Mouse (Mus musculus) liver, embryonic 12.5 days (tissue): ENCODE data around the gene Exosc2. TPM values are rescaled to one million over a fixed set of nuclear protein-coding genes. Genes with fewer than 3 reads are reported as not detected.
A peak's percentile ranks its signal among the peaks of the same experiment; 100 is the strongest.

ENCODE experiments used
- ATAC-seq: fragments of 200-750 bp; cut with Nextera tagmentation; 2 replicates; pipeline ENCODE4 v1.8.0; 2017; ENCODE audit warnings: moderate number of reproducible peaks, mild to moderate bottlenecking, moderate library complexity
- H3K27ac ChIP-seq: fragments of 300-500 bp; sonication (generic); 2 replicates; pipeline ENCODE4 v1.5.1; 2016; ENCODE audit warnings: mild to moderate bottlenecking
- H3K27me3 ChIP-seq: fragments of 300-500 bp; sonication (generic); replicated peaks from 2 replicates; pipeline ENCODE4 v1.6.1; 2016; ENCODE audit warnings: mild to moderate bottlenecking, moderate library complexity
- H3K36me3 ChIP-seq: fragments of 300-500 bp; sonication (generic); 2 replicates; pipeline ENCODE4 v1.6.1; 2016; ENCODE audit warnings: mild to moderate bottlenecking, moderate library complexity
- H3K4me1 ChIP-seq: fragments of 300-500 bp; sonication (generic); 2 replicates; pipeline ENCODE4 v1.6.1; 2016
- H3K4me2 ChIP-seq: fragments of 300-500 bp; sonication (generic); 2 replicates; pipeline ENCODE4 v1.6.1; 2016; ENCODE audit warnings: mild to moderate bottlenecking, moderate library complexity
- H3K4me3 ChIP-seq: fragments of 300-500 bp; sonication (generic); 2 replicates; pipeline ENCODE4 v1.5.1; 2016; ENCODE audit warnings: mild to moderate bottlenecking, moderate library complexity
- H3K9ac ChIP-seq: fragments of 300-500 bp; sonication (generic); 2 replicates; pipeline ENCODE4 v1.6.1; 2016; ENCODE audit warnings: mild to moderate bottlenecking, moderate library complexity
- H3K9me3 ChIP-seq: fragments of 300-500 bp; sonication (generic); replicated peaks from 2 replicates; pipeline ENCODE4 v1.6.1; 2016; ENCODE audit warnings: mild to moderate bottlenecking, moderate library complexity
- WGBS: fragments of 180-500 bp; shearing (Covaris S2); methylation state at CpG from one replicate; pipeline ENCODE4 v1.1.7; 2016; ENCODE audit not compliant: insufficient replicate concordance; 5-methylcytosine and 5-hydroxymethylcytosine counted together
- polyA plus RNA-seq: library from polyadenylated mRNA; unstranded; fragments of >200 nt; fragmentation: Nextera tagmentation; extraction: Ambion mirVana; gene quantifications from 2 replicates; pipeline ENCODE4 v1.2.1, GENCODE M21; 2016

Exosc2 gene
- polyA plus RNA-seq, 1 experiment from 2014 or later: 64.9 TPM

DNA sequence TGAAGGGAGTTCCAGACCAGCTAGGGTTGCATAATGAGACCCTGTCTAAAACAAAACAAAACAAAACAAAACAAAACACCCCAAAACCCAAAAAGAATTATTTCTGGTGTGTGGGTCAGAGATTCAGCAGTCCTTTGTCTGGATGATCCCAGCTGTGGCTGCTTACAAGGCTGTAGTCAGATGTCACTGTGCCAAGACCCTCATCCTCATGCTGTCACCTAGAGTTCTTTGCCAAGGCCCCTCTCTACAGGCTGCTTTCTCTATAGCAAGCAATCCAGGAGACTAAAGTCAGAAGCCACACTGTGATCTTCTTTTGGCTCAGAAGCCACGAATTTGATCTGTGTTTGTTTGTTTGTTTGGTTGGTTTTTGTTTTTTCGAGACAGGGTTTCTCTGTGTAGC, 42.2 kb downstream of the Exosc2 start:
- peaks cover 8% of the 10 kb centered on the region; the same call in 1 of the 2 replicates for H3K36me3 ChIP-seq
- H3K4me3 ChIP-seq: no peak overlapping the region
- ATAC-seq: no peak

DNA sequence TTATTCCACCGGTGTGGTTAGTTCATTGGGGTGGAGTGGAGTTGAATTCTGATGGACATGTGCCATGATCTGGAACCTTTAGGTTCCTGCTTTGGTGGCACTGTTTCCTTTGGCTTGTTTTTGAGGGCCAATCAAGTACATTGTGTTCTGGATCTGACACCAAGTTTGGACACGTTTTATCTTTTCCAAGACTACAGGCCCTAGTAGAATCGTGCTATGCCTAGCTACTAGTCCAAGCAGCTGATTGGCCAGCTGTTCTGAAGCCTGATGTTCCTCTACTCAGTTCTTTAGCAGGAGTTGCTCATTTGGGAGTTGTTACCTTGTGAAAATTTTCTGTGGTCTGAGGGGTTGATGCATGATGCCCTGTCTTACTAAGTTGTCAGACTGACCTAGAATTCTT, 43.3 kb downstream of the Exosc2 start:
- no peak for ATAC-seq
- Histone ChIP-seq H3K27me3 (no peaks in the 10 kb centered on the region), H3K9ac (no peak overlapping the region), H3K36me3 (peaks cover 8% of the 10 kb centered on the region; the same call in 1 of the 2 replicates), H3K4me2 (no peak overlapping the region), H3K4me1 (peaks cover 4% of the 10 kb centered on the region; the same call in 1 of the 2 replicates), H3K9me3 (no peaks in the 10 kb centered on the region), H3K27ac (no peak overlapping the region), H3K4me3 (no peak overlapping the region)
- WGBS: 72% methylated on average over 3 of the region's 3 CpGs

More for the DNA sequence above, 42.2 kb downstream of the Exosc2 start:
- no peaks in the 10 kb centered on the region for H3K9me3 ChIP-seq
- H3K4me1 ChIP-seq: peaks cover 3% of the 10 kb centered on the region; the same call in 1 of the 2 replicates
- no peak overlapping the region for H3K9ac ChIP-seq
- whole genome bisulfite sequencing: 60% methylated on average over 2 of the region's 2 CpGs
- H3K27me3 ChIP-seq: no peaks in the 10 kb centered on the region
- H3K27ac ChIP-seq: no peak overlapping the region
- H3K4me2 ChIP-seq: no peak overlapping the region

DNA sequence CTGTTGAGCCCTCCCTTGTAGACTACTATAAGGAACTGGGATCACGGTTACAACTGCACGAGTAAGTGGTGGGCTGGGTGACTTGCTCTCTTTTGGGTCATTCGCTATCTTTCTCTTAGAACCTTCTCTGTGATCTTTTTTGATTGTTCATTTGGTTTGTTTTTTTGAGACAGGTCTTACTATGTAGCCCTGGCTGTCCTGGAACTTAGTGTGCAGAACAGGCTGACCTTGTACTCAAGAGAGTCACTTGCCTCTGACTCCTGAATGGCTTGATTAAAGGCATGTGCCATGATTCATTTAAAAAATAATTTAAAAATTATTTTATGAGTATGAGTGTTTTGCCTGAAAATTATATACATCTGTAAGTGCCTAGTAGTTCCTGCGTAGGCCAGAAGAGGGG, 44.3 kb downstream of the Exosc2 start:
- Histone ChIP-seq H3K4me3 (no peak overlapping the region), H3K27ac (no peak overlapping the region), H3K27me3 (no peaks in the 10 kb centered on the region), H3K36me3 (peaks cover 8% of the 10 kb centered on the region; the same call in 1 of the 2 replicates), H3K9me3 (no peaks in the 10 kb centered on the region), H3K4me2 (no peak overlapping the region), H3K9ac (no peak overlapping the region), H3K4me1 (peaks cover 13% of the 10 kb centered on the region; the same call in 1 of the 2 replicates)
- 80% methylated on average over 4 of the region's 4 CpGs for WGBS
- ATAC-seq: no peak

DNA sequence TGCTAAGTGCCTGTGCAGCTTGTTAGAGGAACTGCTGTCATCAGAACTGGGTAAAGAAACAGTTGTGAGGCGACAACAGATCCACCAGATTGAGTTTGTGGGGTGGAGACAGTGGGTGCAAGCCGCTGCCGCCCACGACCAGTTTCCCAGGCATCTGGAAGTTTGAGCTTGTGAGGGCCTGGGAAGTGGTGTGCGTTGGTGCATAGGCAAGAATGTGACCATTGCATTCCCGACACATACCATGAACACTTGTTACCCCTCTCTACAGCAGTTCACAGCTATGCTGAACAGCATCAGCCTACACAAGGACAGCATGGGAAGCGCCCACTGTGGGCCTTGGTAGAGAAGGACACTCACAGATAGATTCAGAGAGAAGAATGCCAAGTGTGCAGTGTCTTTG, 45.5 kb downstream of the Exosc2 start:
- WGBS: 81% methylated on average over 7 of the region's 7 CpGs
- no peaks in the 10 kb centered on the region for H3K9me3 ChIP-seq
- H3K9ac ChIP-seq: no peak overlapping the region
- no peak overlapping the region for H3K27ac ChIP-seq
- H3K36me3 ChIP-seq: peaks cover 8% of the 10 kb centered on the region; the same call in 1 of the 2 replicates
- H3K4me2 ChIP-seq: no peak overlapping the region
- ATAC-seq: no peak
- no peak overlapping the region for H3K4me3 ChIP-seq
- no peaks in the 10 kb centered on the region for H3K27me3 ChIP-seq
- H3K4me1 ChIP-seq: peaks cover 23% of the 10 kb centered on the region; the same call in 1 of the 2 replicates

DNA sequence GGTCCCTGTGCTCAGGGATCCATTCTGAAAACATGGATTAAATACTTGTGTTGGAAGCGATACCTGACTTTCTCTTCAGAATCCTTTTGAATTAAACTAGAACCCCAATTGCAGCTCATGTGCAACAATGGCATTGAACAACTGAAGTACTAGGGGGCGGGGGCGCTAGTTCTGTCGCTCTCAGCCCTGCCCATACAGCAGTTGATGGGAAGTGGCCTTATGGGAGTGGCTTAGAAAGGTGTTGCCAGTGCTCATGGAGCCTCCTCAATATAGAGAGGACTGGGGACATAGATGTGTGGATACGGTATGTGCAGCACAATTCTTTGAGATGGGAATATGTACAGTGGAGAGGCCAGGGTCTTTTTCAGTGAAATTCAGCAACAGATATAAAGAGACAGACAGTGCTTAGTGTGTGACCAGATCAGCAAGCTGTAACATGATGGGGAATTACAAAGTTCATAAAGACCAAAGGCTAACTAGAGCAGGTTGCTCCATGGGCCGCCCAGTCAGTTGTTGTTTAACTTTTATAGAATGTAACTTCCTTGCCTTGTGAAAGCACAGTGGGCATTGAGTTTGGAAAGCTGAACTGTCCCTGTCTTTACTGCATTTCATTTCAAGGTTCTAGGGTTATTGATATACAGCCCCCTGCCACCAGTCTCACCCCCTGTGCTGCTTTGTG, 48.8 kb downstream of the Exosc2 start:
- no peak overlapping the region for H3K4me3 ChIP-seq
- ATAC-seq: peak; percentile 58; the same call in 1 of the 2 replicates
- peaks cover 40% of the 10 kb centered on the region for H3K4me1 ChIP-seq
- H3K4me2 ChIP-seq: no peak overlapping the region
- 68% methylated on average over 6 of the region's 6 CpGs for WGBS
- H3K27me3 ChIP-seq: no peaks in the 10 kb centered on the region
- H3K9ac ChIP-seq: no peak overlapping the region
- peaks cover 2% of the 10 kb centered on the region; the same call in 1 of the 2 replicates for H3K36me3 ChIP-seq
- H3K9me3 ChIP-seq: no peaks in the 10 kb centered on the region
- H3K27ac ChIP-seq: peak overlapping the region; percentile 52; the same call in 1 of the 2 replicates

DNA sequence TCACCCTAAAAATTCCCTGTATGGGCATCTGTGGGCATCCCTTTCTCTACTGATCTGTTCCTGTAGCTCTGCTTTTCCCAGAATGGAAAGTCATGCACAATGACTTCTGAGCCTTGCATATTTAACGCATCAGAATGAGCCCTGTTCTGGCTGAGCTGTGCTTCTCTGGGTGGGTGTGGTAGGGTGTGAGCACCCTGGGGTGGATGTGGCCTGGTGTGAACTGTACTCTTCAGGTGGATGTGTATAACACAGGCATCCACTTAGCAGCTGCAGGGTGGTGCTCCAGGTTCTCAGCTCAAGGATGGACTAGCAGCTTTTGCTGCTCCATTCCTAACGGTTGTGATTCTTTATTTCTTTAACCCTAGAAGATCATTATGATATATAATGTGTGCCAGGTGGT, 49.4 kb downstream of the Exosc2 start:
- 84% methylated on average over 2 of the region's 2 CpGs for WGBS
- H3K9me3 ChIP-seq: no peaks in the 10 kb centered on the region
- ATAC-seq: no peak
- peaks cover 46% of the 10 kb centered on the region for H3K4me1 ChIP-seq
- peaks cover 2% of the 10 kb centered on the region; the same call in 1 of the 2 replicates for H3K36me3 ChIP-seq
- no peak overlapping the region for H3K9ac ChIP-seq
- H3K4me2 ChIP-seq: no peak overlapping the region
- H3K27ac ChIP-seq: peak overlapping the region; percentile 52; the same call in 1 of the 2 replicates
- no peak overlapping the region for H3K4me3 ChIP-seq
- H3K27me3 ChIP-seq: no peaks in the 10 kb centered on the region

DNA sequence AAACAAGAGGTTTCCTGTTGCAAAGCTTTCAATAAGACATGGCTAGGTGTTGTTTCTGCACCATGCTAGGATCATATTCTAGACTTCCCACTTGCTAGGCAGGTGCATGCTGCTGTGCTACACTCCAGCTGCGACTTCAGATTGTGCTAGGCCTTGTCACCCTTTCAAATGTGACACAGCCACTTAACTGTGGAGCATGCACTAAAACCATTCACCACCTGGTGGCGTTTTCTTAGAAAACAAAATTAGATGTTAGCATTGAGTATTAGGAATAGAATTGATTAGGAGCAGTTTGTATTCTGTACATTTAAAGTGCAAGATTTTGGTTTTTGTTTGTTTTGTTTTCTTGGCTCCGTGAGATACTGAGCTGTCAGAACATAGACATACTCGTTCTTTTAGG, 50.3 kb downstream of the Exosc2 start:
- 58% methylated on average over 4 of the region's 4 CpGs for WGBS
- no peak overlapping the region for H3K4me2 ChIP-seq
- H3K4me3 ChIP-seq: no peak overlapping the region
- H3K36me3 ChIP-seq: peaks cover 2% of the 10 kb centered on the region; the same call in 1 of the 2 replicates
- H3K9ac ChIP-seq: no peak overlapping the region
- H3K4me1 ChIP-seq: peaks cover 55% of the 10 kb centered on the region
- no peaks in the 10 kb centered on the region for H3K27me3 ChIP-seq
- no peak for ATAC-seq
- no peak overlapping the region for H3K27ac ChIP-seq
- no peaks in the 10 kb centered on the region for H3K9me3 ChIP-seq

DNA sequence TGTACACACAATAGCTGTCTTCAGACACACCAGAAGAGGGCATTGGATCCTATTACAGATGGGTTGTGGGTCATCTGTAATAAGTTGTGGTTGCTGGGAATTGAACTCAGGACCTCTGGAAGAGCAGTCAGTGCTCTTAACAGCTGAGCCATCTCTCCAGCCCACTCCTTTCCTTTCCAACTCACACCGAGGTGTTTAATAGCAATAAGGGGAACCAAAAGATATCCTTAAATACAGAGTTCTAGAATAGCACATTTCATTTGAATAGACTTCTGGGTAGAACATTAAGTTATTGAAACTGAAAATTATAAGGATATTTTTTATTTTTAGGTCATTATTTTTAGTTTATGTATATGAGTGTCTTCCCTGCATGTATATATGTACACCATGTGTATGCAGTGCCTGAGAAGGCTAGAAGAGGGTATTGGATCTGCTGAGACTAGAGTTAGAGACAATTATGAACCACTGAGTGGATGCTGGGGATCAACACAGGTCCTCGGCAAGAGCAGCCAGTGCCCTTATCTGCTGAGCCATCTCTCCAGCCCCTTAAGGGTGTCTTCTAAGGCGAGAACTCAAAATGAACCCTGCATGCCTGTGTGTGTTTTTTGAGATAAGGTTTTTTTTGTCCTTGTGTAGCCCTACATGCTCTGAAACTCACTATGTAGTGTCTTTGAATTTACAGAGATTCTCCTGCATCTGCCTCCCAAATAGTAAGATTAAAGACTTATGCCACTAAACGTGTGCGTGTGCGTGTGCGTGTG, 54.4 kb downstream of the Exosc2 start:
- no peak overlapping the region for H3K4me3 ChIP-seq
- peak overlapping the region; percentile 14; the same call in 1 of the 2 replicates for H3K4me2 ChIP-seq
- no peaks in the 10 kb centered on the region for H3K36me3 ChIP-seq
- no peak overlapping the region for H3K9ac ChIP-seq
- peaks cover 76% of the 10 kb centered on the region for H3K4me1 ChIP-seq
- WGBS: 54% methylated on average over 7 of the region's 7 CpGs
- H3K27me3 ChIP-seq: no peaks in the 10 kb centered on the region
- H3K27ac ChIP-seq: no peak overlapping the region
- peak; percentile 84 for ATAC-seq
- no peaks in the 10 kb centered on the region for H3K9me3 ChIP-seq

DNA sequence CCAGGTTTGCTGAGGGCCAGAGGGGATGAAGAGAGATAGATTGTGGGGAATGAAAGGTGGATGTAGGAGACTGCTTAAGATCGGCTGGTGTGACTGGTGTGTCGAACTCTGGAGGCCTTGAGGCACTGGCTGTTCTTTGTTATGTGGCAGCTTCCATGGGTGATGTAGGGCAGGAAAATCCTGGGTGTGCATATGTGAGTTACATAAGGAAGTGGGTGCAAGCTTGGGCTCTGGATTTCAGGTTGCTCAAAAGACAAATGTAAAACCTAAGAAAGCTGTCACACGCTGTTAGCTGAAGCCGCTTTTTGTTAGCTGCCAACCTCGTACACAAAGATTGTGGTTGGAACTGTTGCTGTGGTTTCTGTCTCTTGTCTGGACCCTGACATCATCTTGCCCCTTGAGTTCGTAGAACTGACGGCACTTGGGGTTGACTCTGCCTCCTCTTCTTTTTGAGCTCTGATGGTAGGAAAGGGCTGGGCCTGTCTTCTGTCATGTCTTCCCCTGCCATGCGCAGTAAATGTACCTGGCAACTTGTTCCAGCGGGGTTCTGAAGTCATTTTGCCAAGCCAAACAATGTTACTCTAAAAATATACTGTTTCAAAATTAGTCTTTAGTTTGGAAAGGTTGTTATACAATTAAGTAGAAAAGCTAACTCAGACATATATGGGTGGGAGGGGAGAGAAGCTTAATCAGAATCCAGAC, 57.2 kb downstream of the Exosc2 start:
- no peaks in the 10 kb centered on the region for H3K36me3 ChIP-seq
- H3K4me2 ChIP-seq: no peak overlapping the region
- H3K9ac ChIP-seq: no peak overlapping the region
- WGBS: 67% methylated on average over 9 of the region's 9 CpGs
- H3K4me1 ChIP-seq: peaks cover 74% of the 10 kb centered on the region
- H3K27ac ChIP-seq: no peak overlapping the region
- no peaks in the 10 kb centered on the region for H3K27me3 ChIP-seq
- ATAC-seq: no peak
- H3K4me3 ChIP-seq: no peak overlapping the region
- no peaks in the 10 kb centered on the region for H3K9me3 ChIP-seq

DNA sequence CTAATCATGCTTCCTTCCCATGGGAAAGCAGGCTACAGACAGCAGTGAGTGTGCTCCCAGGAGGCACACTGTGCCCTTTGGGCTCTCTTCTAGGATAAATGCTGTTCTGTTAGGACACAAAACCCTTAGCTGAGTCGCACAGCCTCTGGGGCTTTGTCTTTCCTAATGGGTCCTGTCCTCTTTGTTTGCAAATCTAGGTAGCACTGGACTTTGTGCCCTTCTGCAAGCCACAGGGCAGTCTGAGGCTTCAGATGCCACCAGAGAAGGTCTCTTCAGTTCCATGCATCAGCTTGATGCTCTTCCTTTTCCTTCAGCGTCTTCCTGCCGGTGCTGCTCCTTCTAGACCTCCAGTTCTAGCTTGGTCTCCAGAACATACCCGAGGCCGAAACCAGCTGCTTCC, 60.1 kb downstream of the Exosc2 start:
- no peaks in the 10 kb centered on the region for H3K36me3 ChIP-seq
- ATAC-seq: no peak

More for the DNA sequence above, 60.1 kb downstream of the Exosc2 start:
- 62% methylated on average over 5 of the region's 5 CpGs for WGBS
- no peak overlapping the region for H3K4me3 ChIP-seq
- H3K4me2 ChIP-seq: no peak overlapping the region
- H3K9ac ChIP-seq: no peak overlapping the region
- H3K4me1 ChIP-seq: peaks cover 48% of the 10 kb centered on the region
- no peaks in the 10 kb centered on the region for H3K9me3 ChIP-seq
- no peaks in the 10 kb centered on the region for H3K27me3 ChIP-seq
- H3K27ac ChIP-seq: no peak overlapping the region
